Mouse (Mus musculus) CH12.LX (cell line): Measurements from ENCODE around the gene Slc28a2. TPM values are rescaled to one million over a fixed set of nuclear protein-coding genes. Genes with fewer than 3 reads are reported as not detected.

Experiments
- DNase-seq: peaks from one replicate; pipeline ENCODE4 v3.0.0-alpha.2; 2013; ENCODE audit errors: extremely low read depth
- H3K27ac ChIP-seq: 2 replicates; pipeline ENCODE4 v1.5.1; 2012; ENCODE audit warnings: low read depth, mild to moderate bottlenecking, control low read depth, moderate library complexity; ENCODE audit not compliant: insufficient read depth
- H3K27me3 ChIP-seq: replicated peaks from 2 replicates; pipeline ENCODE3; 2012; ENCODE audit warnings: inconsistent platforms
- H3K36me3 ChIP-seq, 2 experiments: replicated peaks in 1 of 2; 2 replicates each; pipeline versions ENCODE3 to v1.6.1; 2012; ENCODE audit warnings: inconsistent platforms in 1 of 2, low read length in 1 of 2, mild to moderate bottlenecking in 1 of 2, mixed read lengths in 1 of 2, moderate library complexity in 1 of 2; ENCODE audit not compliant: control insufficient read depth in 1 of 2, insufficient read depth in 1 of 2
- H3K4me1 ChIP-seq, 2 experiments: 2 replicates each; pipeline ENCODE4 v1.6.1; 2012; ENCODE audit warnings: inconsistent platforms in 1 of 2, moderate library complexity in 1 of 2; ENCODE audit not compliant: insufficient read depth in 2 of 2, control insufficient read depth in 1 of 2
- H3K4me2 ChIP-seq: 2 replicates; pipeline ENCODE4 v1.6.1; 2012; ENCODE audit warnings: low read depth, mild to moderate bottlenecking, control low read depth; ENCODE audit not compliant: poor library complexity, insufficient read depth, severe bottlenecking
- H3K4me3 ChIP-seq, 3 experiments: fragments of 150-350 bp in 1 of 3; sonication (generic) in 1 of 3; replicated peaks in 1 of 3; 2 replicates each; pipeline versions ENCODE3 to v1.5.1; 2011 to 2012; ENCODE audit warnings: low read depth in 2 of 3, low read length in 2 of 3, mild to moderate bottlenecking in 2 of 3, moderate library complexity in 2 of 3, control low read depth in 1 of 3, improper control_type of control experiment in 1 of 3, inconsistent platforms in 1 of 3, mixed read lengths in 1 of 3; ENCODE audit not compliant: poor library complexity in 1 of 3
- H3K79me2 ChIP-seq: replicated peaks from 2 replicates; pipeline ENCODE4 v1.6.1; 2012; ENCODE audit warnings: mild to moderate bottlenecking, moderate library complexity; ENCODE audit not compliant: control insufficient read depth, poor library complexity, insufficient read depth, severe bottlenecking; ENCODE audit errors: extremely low read depth
- H3K9ac ChIP-seq: 2 replicates; pipeline ENCODE4 v1.6.1; 2012; ENCODE audit warnings: low read depth, mild to moderate bottlenecking, control low read depth, moderate library complexity; ENCODE audit not compliant: insufficient read depth
- H3K9me3 ChIP-seq: replicated peaks from 2 replicates; pipeline ENCODE3; 2012; ENCODE audit warnings: low read length, inconsistent platforms, mixed read lengths
- CHD2 ChIP-seq: IDR thresholded peaks from 2 replicates; pipeline ENCODE4 v1.6.1; 2011; ENCODE audit warnings: low read length, improper control_type of control experiment
- CTCF ChIP-seq, 2 experiments: IDR thresholded peaks in 1 of 2; conservative IDR thresholded peaks in 1 of 2; 2 replicates each; pipeline ENCODE4 v1.5.1; 2011 to 2012; ENCODE audit warnings: low read depth in 2 of 2, low read length in 2 of 2, improper control_type of control experiment in 1 of 2, inconsistent platforms in 1 of 2, mild to moderate bottlenecking in 1 of 2, moderate library complexity in 1 of 2
- ETS1 ChIP-seq: conservative IDR thresholded peaks from 2 replicates; pipeline ENCODE4 v1.6.1; 2012; ENCODE audit warnings: low read depth, mild to moderate bottlenecking, inconsistent platforms, low read length, improper control_type of control experiment, moderate library complexity
- HCFC1 ChIP-seq: IDR thresholded peaks from 2 replicates; pipeline ENCODE4 v1.6.1; 2012; ENCODE audit warnings: low read depth, mild to moderate bottlenecking, inconsistent platforms, low read length, improper control_type of control experiment
- JUN ChIP-seq: IDR thresholded peaks from 2 replicates; pipeline ENCODE4 v1.6.1; 2011; ENCODE audit warnings: low read depth, mild to moderate bottlenecking, low read length, improper control_type of control experiment, moderate library complexity; ENCODE audit not compliant: insufficient read depth
- KAT2A ChIP-seq: IDR thresholded peaks from 2 replicates; pipeline ENCODE4 v1.6.1; 2012; ENCODE audit warnings: low read length, improper control_type of control experiment, inconsistent platforms; ENCODE audit not compliant: insufficient replicate concordance
- MAX ChIP-seq: IDR thresholded peaks from 2 replicates; pipeline ENCODE4 v1.6.1; 2011; ENCODE audit warnings: low read length, improper control_type of control experiment
- MAZ ChIP-seq: IDR thresholded peaks from 2 replicates; pipeline ENCODE4 v1.6.1; 2012; ENCODE audit warnings: low read depth, mild to moderate bottlenecking, inconsistent platforms, low read length, improper control_type of control experiment, moderate library complexity
- MEF2A ChIP-seq: IDR thresholded peaks from 2 replicates; pipeline ENCODE4 v1.6.1; 2014; ENCODE audit warnings: low read depth, mild to moderate bottlenecking, inconsistent platforms, low read length, improper control_type of control experiment, borderline replicate concordance
- MXI1 ChIP-seq: IDR thresholded peaks from 2 replicates; pipeline ENCODE4 v1.6.1; 2011; ENCODE audit warnings: mild to moderate bottlenecking, low read depth, low read length, improper control_type of control experiment
- MYC ChIP-seq: IDR thresholded peaks from 2 replicates; pipeline ENCODE4 v1.6.1; 2011; ENCODE audit warnings: low read depth, mild to moderate bottlenecking, improper control_type of control experiment, low read length
- NRF1 ChIP-seq: IDR thresholded peaks from 2 replicates; pipeline ENCODE4 v1.6.1; 2014; ENCODE audit warnings: low read depth, mild to moderate bottlenecking, inconsistent platforms, low read length, improper control_type of control experiment, moderate library complexity
- PAX5 ChIP-seq: IDR thresholded peaks from 2 replicates; pipeline ENCODE4 v1.6.1; 2012; ENCODE audit warnings: low read length, inconsistent platforms, mixed read lengths
- POLR2A ChIP-seq: IDR thresholded peaks from 2 replicates; pipeline ENCODE4 v1.6.1; 2011; ENCODE audit warnings: low read depth, mild to moderate bottlenecking, improper control_type of control experiment, low read length
- POLR2AphosphoS2 ChIP-seq: IDR thresholded peaks from 2 replicates; pipeline ENCODE4 v1.6.1; 2011; ENCODE audit warnings: low read depth, low read length, improper control_type of control experiment
- RAD21 ChIP-seq: IDR thresholded peaks from 2 replicates; pipeline ENCODE4 v1.6.1; 2011; ENCODE audit warnings: low read depth, mild to moderate bottlenecking, low read length, improper control_type of control experiment, moderate library complexity
- RCOR1 ChIP-seq: conservative IDR thresholded peaks from 2 replicates; pipeline ENCODE4 v1.6.1; 2012; ENCODE audit warnings: low read depth, mild to moderate bottlenecking, inconsistent platforms, low read length, improper control_type of control experiment
- SMC3 ChIP-seq: IDR thresholded peaks from 2 replicates; pipeline ENCODE4 v1.6.1; 2011; ENCODE audit warnings: low read depth, low read length, improper control_type of control experiment
- TBP ChIP-seq: conservative IDR thresholded peaks from 2 replicates; pipeline ENCODE4 v1.6.1; 2011; ENCODE audit warnings: low read depth, low read length, improper control_type of control experiment
- TCF12 ChIP-seq: IDR thresholded peaks from 2 replicates; pipeline ENCODE4 v1.6.1; 2014; ENCODE audit warnings: low read depth, mild to moderate bottlenecking, inconsistent platforms, low read length, improper control_type of control experiment
- USF1 ChIP-seq: IDR thresholded peaks from 2 replicates; pipeline ENCODE4 v1.6.1; 2014; ENCODE audit warnings: low read depth, mild to moderate bottlenecking, inconsistent platforms, low read length, improper control_type of control experiment
- USF2 ChIP-seq: conservative IDR thresholded peaks from 2 replicates; pipeline ENCODE4 v1.6.1; 2011; ENCODE audit warnings: low read depth, low read length, improper control_type of control experiment
- ZMIZ1 ChIP-seq: IDR thresholded peaks from 2 replicates; pipeline ENCODE4 v1.6.1; 2012; ENCODE audit warnings: low read depth, mild to moderate bottlenecking, inconsistent platforms, low read length, improper control_type of control experiment
- ZNF384 ChIP-seq: IDR thresholded peaks from 2 replicates; pipeline ENCODE4 v1.6.1; 2012; ENCODE audit warnings: low read depth, low read length, improper control_type of control experiment, inconsistent platforms
- dilution Hi-C: fragments of 300-500 bp; cut with MboI; formaldehyde crosslinking; loops from 2 replicates; pipeline ENCODE4 v1.14.3; 2020; ENCODE audit warnings: low sequenced_read_pairs; ENCODE audit not compliant: extremely low pct_unique_long_range_greater_than_20kb, extremely low pct_ligation_motif_present
- in situ Hi-C: fragments of 300-500 bp; cut with MboI; formaldehyde crosslinking; loops from 3 replicates; pipeline ENCODE4 v1.14.3; 2019; ENCODE audit warnings: low sequenced_read_pairs, low pct_ligation_motif_present, low pct_unique_long_range_greater_than_20kb, mixed read lengths
- polyA plus RNA-seq: library from polyadenylated mRNA; unstranded; fragments of >175 nt; gene quantifications from 2 replicates; pipeline ENCODE4 v1.2.1, GENCODE M21; 2012; ENCODE audit warnings: low read depth; ENCODE audit not compliant: insufficient read length
- total RNA-seq, 2 experiments: library from RNA; depleted of rRNA; stranded (reverse); fragments of 300-350 nt in 1 of 2; fragments of >200 nt in 1 of 2; gene quantifications; 2 replicates each; pipeline ENCODE4 v1.2.3; 2012 to 2014

Slc28a2 gene
- total and polyA plus RNA-seq, 3 experiments = 16.3 to 31.4 (median 30.3) TPM

- H3K4me3 ChIP-seq = no peak overlapping the region
- H3K4me2 ChIP-seq = no peak overlapping the region
- H3K9ac ChIP-seq = no peak overlapping the region
- H3K9me3 ChIP-seq = no peaks in the 10 kb centered on the region
- dilution Hi-C loops (no loop called here), in situ Hi-C loops (no loop called here)
- no peaks in the 10 kb centered on the region for H3K27me3 ChIP-seq
- DNase-seq = no peak
- peaks cover 49 to 76% of the 10 kb centered on the region in 2 experiments for H3K36me3 ChIP-seq
- H3K79me2 ChIP-seq = no peaks in the 10 kb centered on the region
- H3K4me1 ChIP-seq = no peaks in the 10 kb centered on the region
- H3K27ac ChIP-seq = no peak overlapping the region
- no peak for TF ChIP-seq NRF1
- no peak for TF ChIP-seq MXI1
- TF ChIP-seq, all 38 proteins: peak for 0
Measured at GRCm38 (mm10) chr2:122450351-122450750, 24.1 kb downstream of the Slc28a2 start.

DNA sequence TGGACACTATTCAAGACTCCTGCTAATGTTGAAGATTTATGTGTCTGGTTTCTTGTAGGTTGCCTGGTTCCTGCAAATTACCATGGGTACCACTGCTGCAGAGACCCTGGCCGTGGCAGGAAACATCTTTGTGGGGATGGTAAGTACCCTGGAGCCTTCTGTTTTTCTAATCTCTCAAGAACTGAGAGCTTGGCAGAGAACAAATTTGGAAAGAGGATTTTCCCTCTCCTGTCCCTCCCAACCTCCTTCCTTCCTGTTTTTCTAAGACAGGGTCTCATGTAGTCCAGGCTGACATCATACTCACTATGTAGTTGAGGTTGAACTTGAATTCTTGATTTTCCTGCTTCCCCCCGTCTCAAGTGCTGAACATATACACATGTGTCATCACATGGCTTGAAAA lies 26.1 kb downstream of the Slc28a2 start:
- dilution Hi-C loops = no loop called here
- in situ Hi-C loops = no loop called here

GRCm38 (mm10) chr2:122466901-122467300 lies 40.6 kb downstream of the Slc28a2 start:
- Histone ChIP-seq H3K79me2 (no peaks in the 10 kb centered on the region), H3K4me1 (peaks cover 5 to 8% of the 10 kb centered on the region in 2 experiments), H3K27me3 (no peaks in the 10 kb centered on the region), H3K27ac (no peak overlapping the region), H3K9me3 (no peaks in the 10 kb centered on the region), H3K4me3 (peak overlapping the region in 1 of 3 experiments; percentile 54), H3K9ac (no peak overlapping the region), H3K4me2 (peak overlapping the region; percentile 68; the same call in 1 of the 2 replicates), H3K36me3 (no peaks in the 10 kb centered on the region)
- dilution Hi-C loops = no loop called here
- in situ Hi-C loops = no loop called here
- TF ChIP-seq MAZ = no peak
- TF ChIP-seq MYC = no peak
- TF ChIP-seq POLR2A = no peak
- TF ChIP-seq ZMIZ1 = no peak
- no peak for TF ChIP-seq RCOR1
- no peak for TF ChIP-seq TCF12
- no peak for TF ChIP-seq HCFC1
- TF ChIP-seq POLR2AphosphoS2 = no peak
- TF ChIP-seq USF1 = no peak
- TF ChIP-seq ETS1 = no peak
- no peak for TF ChIP-seq CHD2
- no peak for TF ChIP-seq JUN
- TF ChIP-seq USF2 = no peak
- no peak for TF ChIP-seq ZNF384
- no peak for TF ChIP-seq PAX5
- no peak for TF ChIP-seq MAX
- no peak for DNase-seq

More for the DNA sequence above, 26.1 kb downstream of the Slc28a2 start:
- no peak for DNase-seq
- Histone ChIP-seq H3K4me2 (no peak overlapping the region), H3K9ac (no peak overlapping the region), H3K4me1 (no peaks in the 10 kb centered on the region), H3K27ac (no peak overlapping the region), H3K36me3 (peaks cover 58 to 83% of the 10 kb centered on the region in 2 experiments), H3K9me3 (no peaks in the 10 kb centered on the region), H3K27me3 (no peaks in the 10 kb centered on the region)
- TF ChIP-seq TBP (no peak), PAX5 (no peak), MEF2A (no peak), HCFC1 (no peak), KAT2A (no peak), CTCF (conservative IDR thresholded peaks at IDR 0.05 in 1 of 2, IDR thresholded peaks at IDR 0.05 in 1 of 2; ENCODE audit: low read depth in 2 of 2, low read length in 2 of 2) (no peak), JUN (no peak), ETS1 (no peak), RAD21 (no peak), SMC3 (no peak), RCOR1 (no peak), CHD2 (no peak), USF1 (no peak), MYC (no peak)
- TF ChIP-seq, all 38 proteins: peak for 0
- Histone ChIP-seq H3K79me2 (no peaks in the 10 kb centered on the region), H3K4me3 (no peak overlapping the region)
